Mouse (Mus musculus) midbrain, postnatal 0 days (tissue): ENCODE measurements around the gene Atad2b. TPM values are rescaled to one million over a fixed set of nuclear protein-coding genes. Genes with fewer than 3 reads are reported as not detected.
"Not testable (repeated sequence)": the region's sequence is repeated elsewhere in the genome, so short reads cannot be mapped to it uniquely, and the experiment has no call there.

Source experiments
- ATAC-seq: fragments of 200-750 bp; cut with Nextera tagmentation; 2 replicates; pipeline ENCODE4 v1.8.0; 2017; ENCODE audit warnings: moderate number of reproducible peaks, mild to moderate bottlenecking, moderate TSS enrichment, moderate library complexity; ENCODE audit not compliant: low FRiP score
- DNase-seq: peaks from one replicate; pipeline ENCODE4 v3.0.0-alpha.2; 2015; ENCODE audit warnings: low spot score
- H3K27ac ChIP-seq: fragments of 300-500 bp; sonication (generic); 2 replicates; pipeline ENCODE4 v1.5.1; 2014; ENCODE audit warnings: low read depth, mild to moderate bottlenecking, low read length, mixed read lengths
- H3K27me3 ChIP-seq: fragments of 300-500 bp; sonication (generic); 2 replicates; pipeline ENCODE4 v1.6.1; 2014; ENCODE audit warnings: low read length, control low read depth, mixed read lengths; ENCODE audit not compliant: insufficient read depth
- H3K36me3 ChIP-seq: fragments of 300-500 bp; sonication (generic); 2 replicates; pipeline ENCODE4 v1.6.1; 2014; ENCODE audit warnings: low read length, control low read depth, mixed read lengths; ENCODE audit not compliant: insufficient read depth
- H3K4me1 ChIP-seq: fragments of 300-500 bp; sonication (generic); 2 replicates; pipeline ENCODE4 v1.6.1; 2014; ENCODE audit warnings: mild to moderate bottlenecking, control low read depth, antibody characterized with exemption, low read length, mixed read lengths; ENCODE audit not compliant: insufficient read depth
- H3K4me2 ChIP-seq: fragments of 300-500 bp; sonication (generic); 2 replicates; pipeline ENCODE4 v1.6.1; 2014; ENCODE audit warnings: low read depth, mild to moderate bottlenecking, low read length, mixed read lengths; ENCODE audit not compliant: poor library complexity, severe bottlenecking
- H3K4me3 ChIP-seq: fragments of 300-500 bp; sonication (generic); 2 replicates; pipeline ENCODE4 v1.5.1; 2014; ENCODE audit warnings: low read depth, mild to moderate bottlenecking, low read length, moderate library complexity
- H3K9ac ChIP-seq: fragments of 300-500 bp; sonication (generic); replicated peaks from 2 replicates; pipeline ENCODE4 v1.6.1; 2014; ENCODE audit warnings: mild to moderate bottlenecking, low read length, moderate library complexity, mixed read lengths; ENCODE audit not compliant: poor library complexity, severe bottlenecking
- H3K9me3 ChIP-seq: fragments of 300-500 bp; sonication (generic); 2 replicates; pipeline ENCODE4 v1.6.1; 2016; ENCODE audit warnings: low read length, control low read depth
- CTCF ChIP-seq: IDR thresholded peaks from 2 replicates; pipeline ENCODE4 v1.5.1; 2016; ENCODE audit warnings: antibody characterized with exemption, mild to moderate bottlenecking
- WGBS: fragments of 180-500 bp; shearing (Covaris S2); extraction: QIAGEN DNeasy Blood & Tissue Kit; methylation state at CpG from one replicate; pipeline ENCODE4 v1.1.7; 2014; 5-methylcytosine and 5-hydroxymethylcytosine counted together
- polyA plus RNA-seq: library from polyadenylated mRNA; unstranded; fragments of >200 nt; fragmentation: Nextera tagmentation; extraction: Ambion mirVana; gene quantifications from 2 replicates; pipeline ENCODE4 v1.2.1, GENCODE M21; 2015
- total RNA-seq: library from RNA; depleted of rRNA; stranded (reverse); fragments of >200 nt; gene quantifications from 2 replicates; pipeline ENCODE4 v1.2.3, GENCODE M21; 2014

Gene Atad2b
- total and polyA plus RNA-seq, 2 experiments from 2014 or later, result 8.8 to 27.2 TPM

DNA sequence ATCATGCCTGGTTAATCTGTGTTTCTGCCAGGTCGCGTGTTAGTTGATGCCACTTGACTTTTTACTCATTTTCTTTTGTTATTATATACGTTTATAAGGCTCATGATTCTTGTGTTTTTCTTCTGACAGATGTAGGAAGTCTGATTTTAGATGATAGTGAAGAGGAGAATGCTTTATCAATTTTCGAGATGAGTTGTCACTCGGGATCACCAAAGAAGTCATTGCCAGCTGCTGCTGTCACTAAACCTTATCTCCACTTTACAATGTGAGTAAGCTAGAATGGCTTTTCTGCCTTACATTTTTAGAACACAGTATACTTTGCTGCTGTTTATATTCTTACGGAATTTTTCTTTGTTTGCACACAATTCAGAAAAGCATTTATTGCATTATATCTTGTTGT lies 61.2 kb downstream of the Atad2b start:
- Histone ChIP-seq H3K27me3 (no peaks in the 10 kb centered on the region), H3K4me3 (no peak overlapping the region), H3K9ac (no peak overlapping the region), H3K4me2 (no peak overlapping the region), H3K9me3 (no peaks in the 10 kb centered on the region), H3K36me3 (0 out of 2 replicates have a peak, but pooled peaks cover 9% of the 10 kb centered on the region), H3K4me1 (no peaks in the 10 kb centered on the region), H3K27ac (no peak overlapping the region)
- ATAC-seq (no peak), DNase-seq (no peak)
- WGBS, result 92% methylated on average over 6 of the region's 6 CpGs
- no peak for TF ChIP-seq CTCF

GRCm38 (mm10) chr12:4996981-4997380 lies 79.8 kb downstream of the Atad2b start:
- Histone ChIP-seq H3K27me3 (no peaks in the 10 kb centered on the region), H3K9ac (no peak overlapping the region), H3K4me1 (no peaks in the 10 kb centered on the region), H3K4me2 (no peak overlapping the region), H3K9me3 (no peaks in the 10 kb centered on the region), H3K27ac (no peak overlapping the region), H3K4me3 (no peak overlapping the region), H3K36me3 (no peaks in the 10 kb centered on the region)
- ATAC-seq (no peak), DNase-seq (no peak)
- no peak for TF ChIP-seq CTCF

DNA sequence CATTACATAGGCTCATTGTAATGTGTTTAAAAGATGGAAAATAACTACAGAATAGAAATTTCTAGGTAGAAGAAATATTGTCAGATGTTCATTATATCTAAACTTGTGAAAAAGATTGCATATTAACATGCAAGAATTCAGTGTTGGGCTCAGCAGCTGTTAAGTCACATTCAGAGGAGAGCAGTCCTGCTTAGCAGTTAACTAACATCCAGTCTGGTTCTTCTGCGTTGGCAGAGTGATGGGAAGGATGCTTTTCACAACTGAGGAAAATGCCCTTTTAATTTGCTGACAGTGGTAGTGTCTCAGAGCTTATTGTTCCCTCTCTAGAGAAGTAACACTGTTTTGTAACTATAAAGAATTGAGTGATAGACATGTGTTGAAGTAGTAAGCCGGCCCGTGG lies 88.2 kb downstream of the Atad2b start:
- Histone ChIP-seq H3K27me3 (no peaks in the 10 kb centered on the region), H3K4me2 (no peak overlapping the region), H3K27ac (no peak overlapping the region), H3K9ac (no peak overlapping the region), H3K9me3 (no peaks in the 10 kb centered on the region), H3K36me3 (no peaks in the 10 kb centered on the region; the same call in 1 of the 2 replicates), H3K4me1 (no peaks in the 10 kb centered on the region), H3K4me3 (no peak overlapping the region)
- DNase-seq (no peak), ATAC-seq (no peak)
- whole genome bisulfite sequencing, result 25% methylated on average over 3 of the region's 3 CpGs
- TF ChIP-seq CTCF, result no peak

DNA sequence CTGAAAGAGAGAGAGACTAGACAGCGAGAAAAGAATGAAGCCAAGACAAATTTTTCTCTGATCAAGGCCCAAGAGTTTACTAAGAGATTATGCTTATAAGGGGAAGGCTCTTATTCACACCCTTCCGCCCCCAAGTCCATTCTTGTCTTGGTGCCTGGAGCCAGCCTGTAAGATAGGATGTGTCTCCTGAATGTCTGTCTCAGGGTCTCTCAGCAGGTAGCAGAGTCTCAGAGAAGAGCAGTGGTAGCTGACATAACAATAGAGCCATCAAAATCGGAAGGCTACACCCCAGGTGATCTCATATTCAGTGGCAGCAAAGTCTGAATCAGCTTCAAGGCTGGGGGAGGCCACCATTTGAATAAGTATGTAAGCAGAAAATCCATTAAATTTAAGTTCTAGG lies 88.6 kb downstream of the Atad2b start:
- not testable (repeated sequence) for H3K27me3 ChIP-seq, H3K27ac ChIP-seq, H3K4me1 ChIP-seq, H3K9ac ChIP-seq, DNase-seq, H3K4me2 ChIP-seq, H3K9me3 ChIP-seq, H3K4me3 ChIP-seq, H3K36me3 ChIP-seq, ATAC-seq
- WGBS, result 30% methylated on average over 3 of the region's 3 CpGs

- not testable (repeated sequence) for H3K4me1 ChIP-seq, ATAC-seq, H3K4me3 ChIP-seq, H3K36me3 ChIP-seq, H3K9me3 ChIP-seq, H3K27ac ChIP-seq, H3K27me3 ChIP-seq, DNase-seq, H3K4me2 ChIP-seq, H3K9ac ChIP-seq
- WGBS, result 78% methylated on average over 2 of the region's 2 CpGs
Measured at GRCm38 (mm10) chr12:5008638-5009037, 91.5 kb downstream of the Atad2b start.

DNA sequence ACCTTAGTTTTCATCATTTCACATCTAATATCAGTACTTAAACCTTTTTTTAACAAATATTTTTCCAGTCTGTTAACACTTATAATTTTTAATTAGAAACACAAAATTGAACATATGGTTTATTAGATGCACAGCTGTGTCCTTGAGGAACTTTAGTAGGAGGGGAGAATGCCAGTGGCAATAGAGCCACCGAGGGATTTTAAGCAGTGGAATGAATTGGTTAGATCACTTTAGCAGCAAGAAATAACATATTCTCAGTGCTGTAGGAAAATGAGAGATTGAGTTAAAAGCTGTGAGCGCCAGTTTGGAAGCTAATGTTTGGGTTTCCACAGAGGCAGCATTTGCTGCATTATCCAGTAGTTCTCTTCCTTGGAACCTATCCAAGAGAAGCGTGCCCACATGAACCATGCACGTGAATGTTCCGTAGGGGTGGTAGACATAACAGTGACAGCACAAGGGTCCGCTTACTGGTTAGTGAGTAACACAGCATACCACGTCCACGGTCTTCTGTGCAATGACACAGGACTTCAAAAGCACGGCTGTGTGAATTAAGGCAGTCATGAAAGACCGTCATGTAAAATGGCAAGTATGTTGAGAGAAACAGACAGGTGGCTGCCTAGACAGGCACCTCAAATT lies 108.2 kb downstream of the Atad2b start:
- Histone ChIP-seq H3K4me2 (no peak overlapping the region), H3K4me3 (no peak overlapping the region), H3K36me3 (peaks cover 2% of the 10 kb centered on the region; the same call in 1 of the 2 replicates), H3K9me3 (no peaks in the 10 kb centered on the region), H3K9ac (no peak overlapping the region), H3K27me3 (no peaks in the 10 kb centered on the region), H3K4me1 (no peaks in the 10 kb centered on the region), H3K27ac (no peak overlapping the region)
- TF ChIP-seq CTCF, result no peak
- ATAC-seq (no peak), DNase-seq (peak; percentile 15)
- 74% methylated on average over 10 of the region's 10 CpGs for WGBS
